Mouse (Mus musculus) cerebral cortex, adult 2 months (tissue): ENCODE data around the gene Slc39a13.

ENCODE experiments used
- WGBS: fragments of 180-500 bp; shearing (Covaris S2); methylation state at CpG from one replicate; pipeline ENCODE4 v1.1.7; 2018; 5-methylcytosine and 5-hydroxymethylcytosine counted together

Slc39a13 gene

DNA sequence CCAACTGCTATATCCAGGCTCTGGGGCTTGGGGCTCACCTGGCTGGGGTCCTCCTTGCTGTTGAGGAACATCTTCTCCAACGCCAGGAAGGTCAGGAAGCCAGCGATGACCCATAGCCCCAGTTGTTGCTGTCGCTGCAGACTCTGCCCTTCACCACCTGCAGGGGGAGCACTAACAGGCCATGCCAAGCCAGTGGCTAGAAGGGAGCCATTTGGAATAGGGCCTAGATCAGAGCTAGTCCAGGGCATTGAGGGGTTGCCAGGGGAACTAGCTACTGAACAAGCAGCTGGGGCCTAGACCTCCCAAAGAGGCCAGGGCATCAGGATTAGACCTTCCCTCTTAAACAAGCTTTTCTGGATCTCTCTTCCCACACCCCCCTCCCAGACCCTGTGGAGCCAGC lies 4.7 kb downstream of the Slc39a13 start:
- 42% methylated on average over 3 of the region's 3 CpGs for WGBS

DNA sequence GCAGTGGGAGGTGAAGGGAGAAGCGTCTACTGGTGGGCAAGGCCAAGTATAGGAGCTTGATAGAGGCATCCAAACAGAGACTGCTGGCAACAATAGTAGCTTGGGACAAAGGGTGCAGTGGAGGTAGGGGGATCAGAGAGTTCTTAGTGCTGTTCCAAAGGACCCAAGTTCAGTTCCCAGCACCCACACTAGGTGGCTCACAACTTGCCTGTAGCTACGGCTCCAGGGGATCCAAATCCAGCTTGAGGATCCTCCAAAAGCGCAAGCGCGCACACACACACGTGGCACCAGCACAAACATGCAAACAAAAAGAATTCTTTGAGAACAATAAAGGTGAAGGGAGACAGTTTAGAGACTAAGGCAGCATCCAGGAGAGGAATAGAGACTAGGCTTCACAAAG lies 6.0 kb downstream of the Slc39a13 start:
- 80% methylated on average over 6 of the region's 6 CpGs for WGBS

DNA sequence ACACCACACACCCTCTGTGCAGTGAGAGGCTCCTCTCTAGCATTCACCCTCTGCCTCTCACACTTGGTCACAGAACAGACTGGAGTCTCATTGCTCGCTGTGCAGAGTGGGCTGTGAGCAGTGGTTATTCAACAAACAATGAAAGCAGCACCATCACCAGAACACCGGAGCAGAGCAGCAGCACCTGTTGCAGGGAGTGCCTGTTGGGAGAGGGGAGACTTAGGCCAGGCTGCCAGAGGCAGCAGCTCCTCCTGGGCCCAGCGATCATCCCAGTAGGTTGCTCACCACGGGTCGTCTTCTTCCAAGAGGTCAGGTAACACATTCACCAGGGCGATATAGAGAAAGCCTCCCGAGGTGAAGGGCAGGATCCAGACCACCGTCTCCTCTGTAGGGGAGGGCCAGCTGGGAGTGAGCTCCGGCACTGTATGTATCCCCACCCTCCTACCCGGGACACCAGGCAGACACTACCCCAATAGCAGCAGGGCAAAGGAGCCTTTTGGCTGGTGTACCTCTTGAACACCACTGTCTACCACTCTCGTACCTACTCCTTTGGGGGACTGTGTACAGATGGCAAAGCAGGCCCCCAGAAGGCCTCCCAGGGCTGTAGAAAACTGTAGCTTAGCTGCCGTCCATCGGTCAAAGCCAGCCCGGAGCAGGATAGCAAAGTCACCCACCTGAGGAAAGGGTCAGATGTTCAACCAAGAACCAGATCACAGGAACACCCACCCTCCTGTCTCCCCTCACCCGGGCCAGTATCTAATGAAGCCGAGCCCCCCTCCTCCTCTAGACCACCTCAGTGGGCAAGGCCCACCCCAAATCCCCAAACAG lies 7.2 kb downstream of the Slc39a13 start:
- WGBS: 87% methylated on average over 16 of the region's 16 CpGs

DNA sequence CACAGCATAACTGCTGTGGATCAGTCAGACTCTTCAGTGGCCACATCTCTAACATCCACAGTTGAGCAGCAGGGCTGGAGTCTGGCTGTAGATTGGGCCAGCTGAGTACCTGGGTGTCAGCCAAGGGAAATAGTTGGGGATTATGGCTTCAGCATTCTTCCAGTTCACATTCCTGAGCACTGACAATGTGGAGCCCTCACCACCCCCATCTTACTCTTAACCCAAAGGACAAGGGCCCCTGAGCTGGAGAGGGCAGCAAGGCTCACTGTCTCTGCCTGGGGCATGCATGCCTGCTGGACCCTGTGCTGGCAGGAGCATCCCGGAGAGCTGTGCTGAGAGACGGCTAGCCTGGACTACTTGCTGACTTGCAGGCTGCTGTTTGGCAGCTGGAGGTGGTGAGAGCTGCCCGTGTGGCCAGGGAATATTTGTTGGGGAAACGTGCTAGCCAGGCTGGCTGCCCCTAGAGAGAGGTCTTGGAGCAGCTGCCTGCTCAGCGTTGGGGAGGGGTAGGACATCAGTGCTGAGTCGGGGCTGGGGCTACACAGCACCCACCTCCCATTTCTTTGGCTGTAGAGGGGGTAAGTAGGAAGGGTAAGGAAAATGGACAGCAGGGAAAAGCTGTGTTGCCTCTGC lies 8.3 kb downstream of the Slc39a13 start:
- 74% methylated on average over 6 of the region's 6 CpGs for WGBS

DNA sequence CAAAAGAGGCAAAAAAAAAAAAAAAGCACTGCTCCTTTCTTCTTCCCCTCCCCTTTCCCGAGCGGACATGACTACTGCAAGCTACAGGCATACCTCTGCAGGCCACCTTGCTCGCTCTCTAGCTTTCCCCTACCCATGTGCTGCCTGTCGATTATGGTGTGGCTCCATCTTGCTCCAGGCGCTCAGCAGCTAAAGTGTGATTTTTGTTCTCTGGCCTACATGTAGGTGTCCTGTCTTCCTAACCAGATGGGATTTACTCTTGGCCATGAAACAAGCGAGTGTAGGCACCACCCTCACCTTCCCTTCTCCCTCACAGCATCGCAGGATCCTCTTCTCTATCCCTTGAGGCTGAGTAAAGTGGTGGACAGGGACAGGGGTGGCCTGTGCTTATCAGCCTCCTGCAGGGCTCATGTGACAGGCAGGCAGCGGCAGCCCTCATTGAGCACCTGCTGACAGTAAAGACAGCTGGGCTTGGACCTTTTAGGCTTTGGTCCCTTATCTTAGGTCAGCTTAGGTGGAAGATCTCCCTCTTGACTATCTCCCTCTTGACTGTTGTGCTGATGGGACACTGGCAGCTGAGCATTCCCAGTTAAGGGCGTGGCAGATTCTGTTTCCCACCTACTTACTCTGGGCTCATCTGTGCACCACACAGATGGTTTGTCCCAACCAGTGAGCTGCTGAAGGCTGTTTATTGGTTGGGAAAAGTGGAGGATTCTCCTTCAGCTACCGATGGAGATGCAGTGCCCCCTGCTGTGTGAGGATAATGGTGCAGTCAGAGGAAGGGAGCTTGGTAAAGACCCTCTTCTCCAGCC lies 9.5 kb downstream of the Slc39a13 start:
- WGBS: 54% methylated on average over 10 of the region's 10 CpGs

DNA sequence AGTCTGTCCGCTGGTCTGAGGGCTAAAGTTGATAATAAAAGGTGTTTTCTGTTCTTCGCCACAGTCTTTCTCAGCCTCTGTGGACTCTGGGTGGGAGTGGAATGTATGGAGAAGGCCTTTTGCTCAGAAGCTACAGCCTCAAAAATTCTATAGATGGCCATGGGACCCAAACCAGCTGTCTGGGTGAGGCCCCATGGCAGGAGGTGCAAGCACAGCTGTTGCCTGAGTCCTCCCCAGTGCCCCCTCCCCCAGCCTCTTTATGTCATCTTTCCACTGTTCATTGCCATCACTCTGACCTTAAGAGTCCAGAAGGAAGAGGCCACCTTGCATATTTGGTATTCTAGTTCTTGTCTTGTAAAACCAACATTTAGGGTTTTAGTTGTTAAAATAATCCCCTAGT lies 10.8 kb downstream of the Slc39a13 start:
- WGBS: 93% methylated on average over 2 of the region's 2 CpGs

DNA sequence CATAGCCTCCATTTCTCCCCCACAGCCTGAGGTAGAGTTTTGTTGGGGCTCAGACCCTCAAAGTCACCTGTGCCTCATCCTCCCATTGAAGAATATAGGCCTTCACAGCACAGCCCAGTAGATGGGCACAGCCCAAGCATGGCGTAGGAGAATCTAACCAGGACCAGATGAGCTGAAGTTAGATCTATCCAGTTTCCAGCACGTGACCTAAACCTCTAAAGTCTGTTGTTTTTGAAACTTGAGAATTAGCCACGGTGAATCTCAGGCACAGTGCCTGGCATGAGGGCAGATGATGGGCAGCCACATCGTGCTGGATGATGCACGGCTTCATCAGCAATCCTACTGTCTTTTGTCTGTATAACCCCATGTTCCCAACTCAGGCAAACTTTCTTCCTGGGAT lies 11.8 kb downstream of the Slc39a13 start:
- 89% methylated on average over 5 of the region's 5 CpGs for WGBS

DNA sequence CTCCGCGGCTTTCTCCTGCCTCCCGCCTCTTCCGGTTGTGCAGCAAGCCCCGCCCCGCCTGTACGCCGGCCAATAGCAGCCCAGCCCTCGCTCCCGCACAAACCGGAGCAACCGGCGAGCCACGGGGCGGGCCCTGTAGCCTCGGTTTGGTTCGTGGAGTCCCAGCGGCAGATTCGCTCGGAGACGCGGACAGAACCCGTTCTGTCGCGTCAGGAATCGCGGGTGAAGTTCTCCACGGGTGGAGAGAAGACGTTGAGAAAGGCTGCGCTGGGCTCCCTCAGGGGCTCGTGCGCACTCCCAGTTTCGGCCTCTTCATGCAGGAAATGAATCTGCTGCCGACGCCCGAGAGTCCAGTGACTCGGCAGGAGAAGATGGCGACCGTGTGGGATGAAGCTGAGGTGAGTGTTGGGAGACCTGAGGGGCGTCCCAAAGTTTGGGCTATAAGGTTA lies 16.3 kb downstream of the Slc39a13 start, which contains the start of gene Psmc3:
Psmc3 (plus strand) TSS at position 76 of the 449 bp plus-strand sequence.
- under 1% methylated on average over 40 of the region's 40 CpGs for WGBS

DNA sequence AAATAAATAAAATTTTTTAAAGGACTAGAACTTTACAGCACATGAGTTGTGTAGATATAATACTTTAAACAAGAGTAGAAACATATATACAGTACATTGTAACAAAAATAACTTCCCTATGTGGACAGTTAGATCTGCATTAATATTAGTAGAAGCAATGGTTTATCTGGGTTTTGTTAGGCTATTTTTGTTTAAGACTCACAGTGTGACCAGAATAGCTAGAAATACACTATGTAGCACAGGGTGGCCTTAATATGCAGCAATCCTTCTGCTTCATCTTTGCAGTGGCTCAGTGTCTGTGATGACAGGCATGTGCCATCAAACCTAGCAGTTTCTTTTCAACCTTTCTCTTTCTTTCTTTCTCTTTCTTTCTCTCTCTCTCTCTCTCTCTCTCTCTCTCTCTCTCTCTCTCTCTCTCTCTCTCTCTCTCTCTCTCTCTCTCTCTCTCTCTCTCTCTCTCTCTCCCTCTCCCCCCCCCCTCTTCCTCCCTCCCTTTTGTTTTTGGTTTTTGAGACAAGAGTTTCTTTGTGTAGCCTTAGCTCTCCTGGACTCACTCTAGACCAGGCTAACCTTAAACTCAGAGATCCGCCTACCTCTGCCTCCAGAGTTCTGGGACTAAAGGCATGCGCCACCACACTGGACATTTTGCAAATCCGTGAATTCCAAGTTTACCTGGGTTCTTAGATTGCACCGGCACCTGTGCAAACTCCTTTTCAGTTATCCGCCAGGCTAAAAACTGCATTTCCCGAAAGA lies 16.9 kb downstream of the Slc39a13 start:
- 0% methylated on average over 6 of the region's 6 CpGs for WGBS

DNA sequence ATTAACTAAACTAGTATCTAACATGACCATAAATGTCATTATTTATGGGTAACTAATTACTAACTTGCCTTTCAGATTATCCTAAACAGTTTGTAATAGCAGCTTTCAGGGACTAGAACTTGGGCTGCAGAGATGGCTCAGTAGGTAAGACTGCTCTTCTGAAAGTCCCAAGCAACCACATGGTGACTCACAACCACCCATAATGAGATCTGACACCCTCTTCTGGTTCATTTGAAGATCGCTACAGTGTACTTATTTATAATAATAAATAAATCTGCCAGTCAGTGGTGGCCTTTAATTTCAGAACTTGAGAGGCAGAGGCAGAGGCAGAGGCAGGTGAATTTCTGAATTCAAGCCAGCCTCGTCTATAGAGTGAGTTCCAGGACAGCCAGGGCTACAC lies 17.5 kb downstream of the Slc39a13 start:
- 27% methylated on average over 2 of the region's 2 CpGs for WGBS

DNA sequence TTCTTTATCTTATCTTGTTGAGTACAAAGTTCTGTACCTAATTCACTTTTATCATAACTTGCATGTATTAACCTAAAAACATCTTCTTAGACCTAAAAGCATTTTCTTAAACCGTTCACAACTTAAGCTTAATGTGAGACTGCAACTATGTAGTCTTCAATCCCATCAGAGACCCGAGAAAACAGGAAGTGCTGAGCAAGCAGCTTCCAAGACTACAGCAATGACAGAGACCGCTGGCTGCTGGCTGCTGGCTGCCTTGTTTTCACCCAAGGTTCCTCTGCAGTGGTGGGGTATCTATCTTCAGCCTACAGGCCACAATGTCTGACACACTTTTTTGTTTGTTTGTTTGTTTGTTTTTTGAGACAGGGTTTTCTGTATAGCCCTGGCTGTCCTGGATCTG lies 18.3 kb downstream of the Slc39a13 start:
- WGBS: 68% methylated on average over 3 of the region's 3 CpGs

DNA sequence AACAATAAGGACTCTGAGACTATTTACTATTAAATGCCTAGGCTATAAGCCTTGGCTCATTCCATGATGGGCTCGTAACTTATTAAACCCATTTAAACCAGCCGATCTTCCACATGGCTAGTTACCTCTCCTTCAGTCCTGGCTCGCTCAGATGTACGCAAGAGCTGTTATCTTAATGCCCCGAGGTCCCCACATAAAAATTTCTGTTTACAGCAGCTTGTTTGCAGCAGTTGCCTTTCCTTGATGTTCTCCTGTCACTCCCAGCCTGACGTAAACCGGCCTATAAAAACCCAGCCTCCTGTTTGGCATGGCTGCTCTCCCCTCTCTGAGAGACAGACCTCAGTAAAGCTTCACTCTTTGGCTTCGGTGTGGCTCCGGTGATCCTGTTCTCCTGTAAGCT lies 22.9 kb downstream of the Slc39a13 start:
- 83% methylated on average over 9 of the region's 9 CpGs for WGBS

DNA sequence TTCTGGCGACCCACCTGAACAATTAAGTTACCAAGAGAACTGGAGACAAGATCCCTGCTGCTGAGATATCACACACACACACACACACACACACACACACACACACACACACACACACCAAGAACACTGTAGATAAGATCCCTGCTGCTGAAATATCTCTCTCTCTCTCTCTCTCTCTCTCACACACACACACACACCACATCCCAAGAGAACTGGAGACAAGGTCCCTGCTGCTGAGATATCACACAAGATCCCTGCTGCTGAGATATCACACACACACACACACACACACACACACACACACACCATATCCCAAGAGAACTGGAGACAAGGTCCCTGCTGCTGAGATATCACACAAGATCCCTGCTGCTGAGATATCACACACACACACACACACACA lies 24.4 kb downstream of the Slc39a13 start:
- WGBS: 81% methylated on average over 1 of the region's 1 CpGs

DNA sequence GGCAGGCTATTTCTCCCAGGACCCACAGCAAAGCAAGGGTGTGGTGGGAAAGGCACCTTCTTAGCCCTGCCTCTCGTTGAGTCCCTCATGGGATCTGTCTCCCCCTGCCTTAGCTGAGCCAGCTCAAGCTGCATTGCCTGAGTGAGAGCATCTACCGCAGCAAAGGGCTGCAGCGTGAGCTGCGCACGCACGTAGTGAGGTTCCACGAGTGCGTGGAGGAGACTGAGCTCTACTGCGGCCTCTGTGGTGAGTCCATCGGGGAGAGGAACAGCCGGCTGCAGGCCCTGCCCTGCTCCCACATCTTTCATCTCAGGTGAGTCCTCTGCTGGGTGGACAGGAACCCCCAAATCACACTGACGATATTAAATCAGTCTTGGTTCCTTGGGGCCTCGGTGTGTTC lies 25.5 kb downstream of the Slc39a13 start:
- WGBS: 85% methylated on average over 13 of the region's 13 CpGs

DNA sequence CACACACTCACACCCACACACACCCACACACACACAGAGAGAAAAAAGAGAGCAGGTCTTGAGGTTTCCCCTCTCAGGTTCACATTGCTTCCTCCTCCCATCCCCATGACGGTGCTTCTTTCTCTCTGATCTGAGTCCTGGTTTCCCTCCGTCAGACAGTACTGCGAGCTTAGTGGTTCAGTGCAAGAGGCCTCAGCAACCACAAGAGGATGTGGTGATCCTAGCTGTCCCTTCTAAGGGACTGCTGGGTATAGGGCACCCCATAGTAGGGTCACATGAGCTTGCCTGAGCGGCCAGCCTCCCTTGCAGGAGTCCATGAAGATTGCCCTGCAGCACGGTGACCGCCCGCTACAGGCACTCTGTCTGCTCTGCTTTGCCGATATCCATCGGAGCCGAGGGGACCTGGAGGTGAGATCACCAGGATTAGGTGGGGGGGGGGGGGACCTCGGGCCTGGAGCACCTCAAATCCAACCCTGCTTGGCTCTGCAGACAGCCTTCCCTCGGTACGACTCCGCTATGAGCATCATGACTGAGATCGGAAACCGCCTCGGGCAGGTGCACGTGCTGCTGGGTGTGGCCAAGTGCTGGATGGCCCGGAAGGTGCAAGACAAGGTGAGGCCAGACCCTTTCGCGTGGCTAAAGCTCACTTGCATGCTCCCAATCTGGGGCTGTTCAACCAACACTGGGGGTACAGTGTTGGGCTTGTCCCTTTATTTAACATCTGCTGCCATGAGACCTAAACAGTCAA lies 27.4 kb downstream of the Slc39a13 start:
- WGBS: 66% methylated on average over 21 of the region's 21 CpGs

DNA sequence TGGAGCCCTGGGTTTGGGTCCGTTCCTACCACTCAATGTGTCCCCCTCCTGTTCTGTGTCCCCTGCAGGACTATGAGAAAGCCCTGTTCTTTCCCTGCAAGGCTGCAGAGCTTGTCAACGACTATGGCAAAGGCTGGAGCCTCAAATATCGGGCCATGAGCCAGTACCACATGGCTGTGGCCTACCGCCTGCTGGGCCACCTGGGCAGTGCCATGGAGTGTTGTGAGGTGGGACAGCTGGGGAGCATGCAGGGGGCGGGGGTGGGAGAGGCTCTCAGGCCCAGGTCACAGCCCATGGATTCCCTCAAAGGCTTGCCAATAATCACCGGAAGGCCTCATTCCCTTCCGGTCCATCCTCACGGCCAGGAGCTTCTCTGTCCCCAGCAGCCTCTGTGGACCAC lies 28.4 kb downstream of the Slc39a13 start:
- 78% methylated on average over 8 of the region's 8 CpGs for WGBS

DNA sequence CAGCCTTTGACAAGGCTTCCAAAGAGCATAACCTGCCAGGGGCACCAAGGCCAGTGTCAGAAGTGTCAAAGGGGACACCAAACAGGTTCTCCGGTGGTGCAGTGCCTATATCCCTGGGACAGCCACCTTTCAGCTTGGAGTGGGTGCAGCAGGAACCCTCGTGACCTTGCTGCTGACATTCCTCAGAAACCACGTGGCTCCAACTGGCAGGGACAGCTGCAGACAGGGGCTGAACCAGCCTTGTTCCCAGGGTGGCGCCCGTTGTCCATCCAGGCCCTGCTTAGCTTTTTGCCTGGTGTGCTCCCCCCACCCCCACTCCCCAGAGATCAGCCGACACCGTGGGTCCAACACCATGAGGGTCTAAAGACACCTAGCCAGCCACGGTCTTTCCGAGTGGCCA lies 34.8 kb downstream of the Slc39a13 start, which contains the start of gene Rapsn:
Rapsn (plus strand) TSS at position 236 of the 400 bp plus-strand sequence.
- 72% methylated on average over 9 of the region's 9 CpGs for WGBS

DNA sequence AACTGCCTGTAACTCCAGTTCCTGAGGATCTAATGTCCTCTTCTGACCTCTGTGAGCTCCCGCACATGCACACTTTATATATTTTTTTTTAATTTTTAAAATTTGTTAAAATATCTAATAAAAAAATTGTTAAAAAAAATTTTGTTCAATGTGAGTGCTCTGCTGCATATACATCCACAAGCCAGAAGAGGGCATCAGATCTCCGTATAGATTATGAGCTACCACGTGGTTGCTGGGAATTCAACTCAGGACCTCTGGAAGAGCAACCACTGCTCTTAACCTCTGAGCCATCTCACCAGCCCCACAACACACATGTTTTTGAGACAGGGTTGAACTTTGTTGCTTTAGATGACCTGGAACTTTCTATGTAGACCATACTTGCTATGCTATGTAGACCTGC lies 37.2 kb downstream of the Slc39a13 start:
- 33% methylated on average over 3 of the region's 3 CpGs for WGBS

DNA sequence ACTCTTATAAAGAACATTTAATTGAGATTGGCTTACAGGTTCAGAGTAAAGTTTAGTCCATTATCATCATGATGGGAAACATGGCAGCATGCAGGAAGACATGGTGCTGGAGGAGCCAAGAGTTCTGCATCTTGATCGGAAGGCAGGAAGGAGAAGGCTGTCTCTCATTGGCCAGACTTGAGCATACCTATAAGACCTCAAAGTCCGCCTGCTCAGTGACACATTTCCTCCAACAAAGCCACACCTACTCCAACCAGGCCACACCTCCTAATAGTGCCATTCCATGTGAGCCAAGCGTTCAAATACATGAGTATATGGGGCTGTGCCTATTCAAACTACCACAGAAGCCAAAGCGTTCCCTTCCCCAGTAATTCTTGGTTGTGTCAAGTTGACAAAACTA lies 39.0 kb downstream of the Slc39a13 start:
- 88% methylated on average over 4 of the region's 4 CpGs for WGBS

DNA sequence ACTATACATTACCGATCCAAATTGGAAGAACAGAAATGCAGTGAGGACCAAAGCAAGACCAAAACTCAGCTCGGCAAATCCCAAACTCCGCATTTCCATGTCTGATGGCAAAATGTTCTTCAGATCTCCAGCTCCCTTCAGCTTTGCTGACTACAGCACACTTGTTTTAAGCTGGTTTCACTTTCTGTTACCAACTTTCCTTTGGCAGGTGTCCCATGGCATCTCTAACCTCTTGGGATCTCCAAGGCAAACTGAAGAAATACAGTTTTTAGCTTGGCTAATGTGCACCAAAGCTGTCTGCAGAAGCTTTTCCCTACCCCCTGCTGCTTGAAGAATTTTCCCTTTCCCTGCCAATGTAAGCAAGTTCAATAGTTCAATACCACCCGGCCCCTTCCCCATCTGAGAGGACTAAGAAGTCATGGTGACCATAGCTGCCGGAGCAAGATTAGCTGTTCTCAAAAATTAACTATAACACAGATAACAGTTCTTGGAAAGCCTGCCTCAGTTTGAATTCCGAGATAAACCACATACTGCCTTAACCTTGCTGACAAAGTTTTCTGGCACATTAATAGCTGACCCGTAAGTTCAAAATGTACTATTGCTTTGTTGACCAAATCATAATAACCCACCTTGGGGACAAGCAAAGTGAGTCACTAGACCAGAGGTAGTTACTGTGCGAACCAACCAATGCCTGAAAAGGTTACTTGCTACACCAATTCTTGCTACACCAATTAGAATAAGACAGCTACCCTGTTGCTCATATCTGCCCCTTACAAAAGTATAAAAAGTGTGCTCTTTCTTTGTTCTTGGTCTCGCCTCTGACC lies 42.6 kb downstream of the Slc39a13 start:
- 78% methylated on average over 9 of the region's 9 CpGs for WGBS
